Mouse (Mus musculus) thymus, adult 2 months (tissue): ENCODE measurements around the gene Isg15. TPM values are rescaled to one million over a fixed set of nuclear protein-coding genes. Genes with fewer than 3 reads are reported as not detected.

Experiments used
- DNase-seq: peaks from one replicate; pipeline ENCODE4 v3.0.0; 2021
- H3K27ac ChIP-seq: fragments of 200-500 bp; 2 replicates; pipeline ENCODE4 v1.5.1; 2012; ENCODE audit warnings: low read length, control low read depth; ENCODE audit not compliant: control insufficient read depth, insufficient read depth
- H3K27me3 ChIP-seq: fragments of 200-500 bp; 2 replicates; pipeline ENCODE4 v1.6.1; 2012; ENCODE audit warnings: mild to moderate bottlenecking, low read length, moderate library complexity, mixed read lengths; ENCODE audit not compliant: control insufficient read depth, insufficient read depth
- H3K36me3 ChIP-seq: fragments of 200-500 bp; 2 replicates; pipeline ENCODE4 v1.6.1; 2012; ENCODE audit warnings: mild to moderate bottlenecking, low read length, moderate library complexity; ENCODE audit not compliant: control insufficient read depth, insufficient read depth
- H3K4me1 ChIP-seq: fragments of 200-500 bp; replicated peaks from 2 replicates; pipeline ENCODE4 v1.6.1; 2012; ENCODE audit warnings: low read length; ENCODE audit not compliant: control insufficient read depth, insufficient read depth
- H3K4me3 ChIP-seq: fragments of 200-500 bp; 2 replicates; pipeline ENCODE4 v1.5.1; 2012; ENCODE audit warnings: mild to moderate bottlenecking, low read length, control low read depth, moderate library complexity; ENCODE audit not compliant: control insufficient read depth, insufficient read depth
- CTCF ChIP-seq: fragments of 200-500 bp; IDR thresholded peaks from 2 replicates; pipeline ENCODE4 v1.5.1; 2012; ENCODE audit warnings: mild to moderate bottlenecking, control low read depth, low read length, moderate library complexity, borderline replicate concordance; ENCODE audit not compliant: control insufficient read depth, poor library complexity, insufficient read depth; ENCODE audit errors: extremely low read depth
- POLR2A ChIP-seq: fragments of 200-500 bp; IDR thresholded peaks from 2 replicates; pipeline ENCODE4 v1.6.1; 2012; ENCODE audit warnings: mild to moderate bottlenecking, low read length, control low read depth, moderate library complexity; ENCODE audit not compliant: control insufficient read depth, poor library complexity, insufficient read depth; ENCODE audit errors: extremely low read depth
- WGBS: fragments of 180-500 bp; shearing (Covaris S2); methylation state at CpG from one replicate; pipeline ENCODE4 v1.1.7; 2018; 5-methylcytosine and 5-hydroxymethylcytosine counted together
- polyA plus RNA-seq: library from polyadenylated mRNA; depleted of rRNA; stranded (reverse); fragments of >200 nt; gene quantifications from 2 replicates; pipeline ENCODE4 v1.2.3, GENCODE M21; 2012

The Isg15 gene
- polyA plus RNA-seq, 1 experiment, result 51.1 TPM

- no peak within 1 kb of the TSS; the same call in 1 of the 2 replicates for H3K27ac ChIP-seq
- H3K36me3 ChIP-seq, result peaks cover 11% of the 10 kb centered on the region
- TF ChIP-seq CTCF, result no peak
- TF ChIP-seq POLR2A, result peak; percentile 49; the same call in 1 of the 2 replicates
- DNase-seq, result peak; percentile 79
- peak within 1 kb of the TSS; percentile 85 for H3K4me3 ChIP-seq
- H3K4me1 ChIP-seq, result peaks cover 18% of the 10 kb centered on the region
- under 1% methylated on average over 37 of the region's 48 CpGs for WGBS
- H3K27me3 ChIP-seq, result no peaks in the 10 kb centered on the region
These were observed 34.1 kb upstream of the Isg15 start, which contains the start of gene Plekhn1 for GRCm38 (mm10) chr4:156234701-156235213. Plekhn1 (minus strand) TSS chr4:156234857.

- WGBS, result 26% methylated on average over 17 of the region's 17 CpGs
These were observed 33.4 kb upstream of the Isg15 start for GRCm38 (mm10) chr4:156234021-156234501.

GRCm38 (mm10) chr4:156228393-156229024, 27.9 kb upstream of the Isg15 start:
- Histone ChIP-seq H3K36me3 (0 out of 2 replicates have a peak, but pooled peaks cover 3% of the 10 kb centered on the region), H3K4me1 (peaks cover 4% of the 10 kb centered on the region), H3K4me3 (peak overlapping the region; percentile 9; the same call in 1 of the 2 replicates), H3K27me3 (no peaks in the 10 kb centered on the region), H3K27ac (no peak overlapping the region)
- TF ChIP-seq POLR2A (no peak), CTCF (no peak)
- WGBS, result 72% methylated on average over 12 of the region's 12 CpGs
- no peak for DNase-seq

More at GRCm38 (mm10) chr4:156234021-156234501, 33.4 kb upstream of the Isg15 start:
- Histone ChIP-seq H3K4me3 (peak overlapping the region; percentile 71), H3K36me3 (peaks cover 4% of the 10 kb centered on the region; the same call in 1 of the 2 replicates), H3K27ac (no peak overlapping the region), H3K4me1 (peaks cover 18% of the 10 kb centered on the region), H3K27me3 (no peaks in the 10 kb centered on the region)
- peak; percentile 19 for DNase-seq
- TF ChIP-seq CTCF, result no peak
- no peak for TF ChIP-seq POLR2A

- Histone ChIP-seq H3K36me3 (0 out of 2 replicates have a peak, but pooled peaks cover 3% of the 10 kb centered on the region), H3K4me3 (peak overlapping the region; percentile 9), H3K27me3 (no peaks in the 10 kb centered on the region), H3K27ac (no peak overlapping the region), H3K4me1 (no peaks in the 10 kb centered on the region)
- no peak for DNase-seq
- TF ChIP-seq CTCF (no peak), POLR2A (no peak)
- 84% methylated on average over 18 of the region's 18 CpGs for WGBS
These were observed 27.3 kb upstream of the Isg15 start for GRCm38 (mm10) chr4:156227752-156228392.

GRCm38 (mm10) chr4:156224276-156224675, 23.7 kb upstream of the Isg15 start:
- Histone ChIP-seq H3K27ac (no peak overlapping the region), H3K4me3 (no peak overlapping the region), H3K4me1 (no peaks in the 10 kb centered on the region), H3K27me3 (no peaks in the 10 kb centered on the region), H3K36me3 (no peaks in the 10 kb centered on the region)
- 97% methylated on average over 2 of the region's 2 CpGs for WGBS
- no peak for TF ChIP-seq CTCF
- TF ChIP-seq POLR2A, result no peak
- no peak for DNase-seq

- Histone ChIP-seq H3K4me1 (no peaks in the 10 kb centered on the region), H3K27ac (no peak overlapping the region), H3K4me3 (no peak overlapping the region), H3K36me3 (no peaks in the 10 kb centered on the region), H3K27me3 (no peaks in the 10 kb centered on the region)
- no peak for DNase-seq
- no peak for TF ChIP-seq CTCF
- no peak for TF ChIP-seq POLR2A
- 94% methylated on average over 11 of the region's 11 CpGs for WGBS
These were observed 19.3 kb upstream of the Isg15 start for GRCm38 (mm10) chr4:156219936-156220335.
